Mouse (Mus musculus): ENCODE results near the gene Dhps. TPM values are rescaled to one million over a fixed set of nuclear protein-coding genes. Genes with fewer than 3 reads are reported as not detected.

The Dhps gene
- polyA plus RNA-seq (2015; fragmentation: Nextera tagmentation; extraction: Ambion mirVana): 91.4 and 92.3 TPM in 2 replicates

- no peaks in the 10 kb centered on the region for H3K9me3 ChIP-seq
- peak within 1 kb of the TSS; percentile 71 for H3K9ac ChIP-seq (replicated peaks)
- no peaks in the 10 kb centered on the region for H3K27me3 ChIP-seq
- peaks cover 21% of the 10 kb centered on the region for H3K4me1 ChIP-seq
- H3K36me3 ChIP-seq: peaks cover 44% of the 10 kb centered on the region
- peak within 1 kb of the TSS; percentile 81 for H3K4me3 ChIP-seq
- peak within 1 kb of the TSS; percentile 57 for H3K4me2 ChIP-seq (replicated peaks)
- peak; percentile 93 for ATAC-seq (replicated peaks)
- under 1% methylated on average over 68 of the region's 68 CpGs for WGBS
- H3K27ac ChIP-seq (replicated peaks): peak within 1 kb of the TSS; percentile 96
These were observed at the start of gene Dhps for GRCm38 (mm10) chr8:85071514-85072281. Gene Dhps (plus strand): TSS chr8:85071757.

GRCm38 (mm10) chr8:85023846-85024245, 47.7 kb upstream of the Dhps start:
- 93% methylated on average over 3 of the region's 3 CpGs for WGBS
- H3K4me2 ChIP-seq (replicated peaks): peak overlapping the region; percentile 71
- no peaks in the 10 kb centered on the region for H3K27me3 ChIP-seq
- peaks cover 39% of the 10 kb centered on the region for H3K4me1 ChIP-seq
- ATAC-seq (replicated peaks): no peak
- H3K9me3 ChIP-seq: no peaks in the 10 kb centered on the region
- peaks cover 39% of the 10 kb centered on the region for H3K36me3 ChIP-seq
- H3K4me3 ChIP-seq: peak overlapping the region; percentile 92; the same call in 1 of the 2 replicates
- no peak overlapping the region for H3K9ac ChIP-seq (replicated peaks)
- no peak overlapping the region for H3K27ac ChIP-seq (replicated peaks)

GRCm38 (mm10) chr8:85025098-85025932, 46.2 kb upstream of the Dhps start, which contains the start of gene Asna1:
Gene Asna1 (minus strand): TSS chr8:85025281.
- peak within 1 kb of the TSS; percentile 92 for H3K4me3 ChIP-seq
- H3K9me3 ChIP-seq: no peaks in the 10 kb centered on the region
- H3K4me1 ChIP-seq: peaks cover 44% of the 10 kb centered on the region
- H3K36me3 ChIP-seq: peaks cover 33% of the 10 kb centered on the region
- peak within 1 kb of the TSS; percentile 71 for H3K4me2 ChIP-seq (replicated peaks)
- peak; percentile 91 for ATAC-seq (replicated peaks)
- peak within 1 kb of the TSS; percentile 63 for H3K9ac ChIP-seq (replicated peaks)
- peak within 1 kb of the TSS; percentile 84 for H3K27ac ChIP-seq (replicated peaks)
- H3K27me3 ChIP-seq: no peaks in the 10 kb centered on the region
- 7% methylated on average over 30 of the region's 30 CpGs for WGBS

- H3K4me2 ChIP-seq (replicated peaks): peak within 1 kb of the TSS; percentile 71
- H3K4me1 ChIP-seq: peaks cover 44% of the 10 kb centered on the region
- no peaks in the 10 kb centered on the region for H3K9me3 ChIP-seq
- peak within 1 kb of the TSS; percentile 99 for H3K9ac ChIP-seq (replicated peaks)
- H3K36me3 ChIP-seq: peaks cover 40% of the 10 kb centered on the region
- H3K4me3 ChIP-seq: peak within 1 kb of the TSS; percentile 92
- H3K27ac ChIP-seq (replicated peaks): peak within 1 kb of the TSS; percentile 84
- under 1% methylated on average over 75 of the region's 75 CpGs for WGBS
- ATAC-seq (replicated peaks): peak; percentile 76
- no peaks in the 10 kb centered on the region for H3K27me3 ChIP-seq
These were observed 44.7 kb upstream of the Dhps start, which contains the start of gene Trir for GRCm38 (mm10) chr8:85026670-85027515. Gene Trir (plus strand): TSS chr8:85026823.

GRCm38 (mm10) chr8:85027516-85027855, 44.1 kb upstream of the Dhps start:
- H3K9ac ChIP-seq (replicated peaks): peak overlapping the region; percentile 99
- 1% methylated on average over 13 of the region's 13 CpGs for WGBS
- no peak for ATAC-seq (replicated peaks)
- no peaks in the 10 kb centered on the region for H3K27me3 ChIP-seq
- peak overlapping the region; percentile 92 for H3K4me3 ChIP-seq
- peak overlapping the region; percentile 71 for H3K4me2 ChIP-seq (replicated peaks)
- peak overlapping the region; percentile 84 for H3K27ac ChIP-seq (replicated peaks)
- peaks cover 44% of the 10 kb centered on the region for H3K4me1 ChIP-seq
- H3K36me3 ChIP-seq: peaks cover 40% of the 10 kb centered on the region
- H3K9me3 ChIP-seq: no peaks in the 10 kb centered on the region

- Histone ChIP-seq H3K27ac (replicated peaks) (peak overlapping the region; percentile 84; the same call in 1 of the 2 replicates), H3K4me2 (replicated peaks) (peak overlapping the region; percentile 71), H3K27me3 (no peaks in the 10 kb centered on the region), H3K4me3 (peak overlapping the region; percentile 92), H3K9me3 (no peaks in the 10 kb centered on the region), H3K36me3 (peaks cover 42% of the 10 kb centered on the region), H3K9ac (replicated peaks) (peak overlapping the region; percentile 99), H3K4me1 (peaks cover 44% of the 10 kb centered on the region)
- no peak for ATAC-seq (replicated peaks)
- WGBS: 24% methylated on average over 2 of the region's 2 CpGs
These were observed 43.6 kb upstream of the Dhps start for GRCm38 (mm10) chr8:85027922-85028321.

GRCm38 (mm10) chr8:85029271-85029670, 42.3 kb upstream of the Dhps start:
- H3K27ac ChIP-seq (replicated peaks): no peak overlapping the region
- H3K4me2 ChIP-seq (replicated peaks): no peak overlapping the region
- H3K36me3 ChIP-seq: peaks cover 39% of the 10 kb centered on the region
- no peak overlapping the region for H3K9ac ChIP-seq (replicated peaks)
- no peak overlapping the region for H3K4me3 ChIP-seq
- WGBS: 90% methylated on average over 14 of the region's 14 CpGs
- no peaks in the 10 kb centered on the region for H3K27me3 ChIP-seq
- H3K4me1 ChIP-seq: peaks cover 32% of the 10 kb centered on the region
- no peaks in the 10 kb centered on the region for H3K9me3 ChIP-seq
- no peak for ATAC-seq (replicated peaks)

GRCm38 (mm10) chr8:85032622-85033311, 38.8 kb upstream of the Dhps start:
- Histone ChIP-seq H3K4me2 (replicated peaks) (no peak overlapping the region), H3K9me3 (no peaks in the 10 kb centered on the region), H3K9ac (replicated peaks) (no peak overlapping the region), H3K4me1 (peaks cover 32% of the 10 kb centered on the region), H3K4me3 (no peak overlapping the region), H3K27ac (replicated peaks) (no peak overlapping the region), H3K27me3 (no peaks in the 10 kb centered on the region), H3K36me3 (peaks cover 39% of the 10 kb centered on the region)
- WGBS: 91% methylated on average over 4 of the region's 4 CpGs
- ATAC-seq (replicated peaks): no peak

- WGBS: 74% methylated on average over 1 of the region's 1 CpGs
- peaks cover 39% of the 10 kb centered on the region for H3K36me3 ChIP-seq
- no peak for ATAC-seq (replicated peaks)
These were observed 37.7 kb upstream of the Dhps start for GRCm38 (mm10) chr8:85033867-85034266.

GRCm38 (mm10) chr8:85034764-85035163, 36.8 kb upstream of the Dhps start:
- ATAC-seq (replicated peaks): no peak
- H3K4me2 ChIP-seq (replicated peaks): peak overlapping the region; percentile 93
- peaks cover 37% of the 10 kb centered on the region for H3K36me3 ChIP-seq
- H3K4me3 ChIP-seq: peak overlapping the region; percentile 88
- H3K4me1 ChIP-seq: peaks cover 30% of the 10 kb centered on the region
- H3K27ac ChIP-seq (replicated peaks): no peak overlapping the region
- H3K9me3 ChIP-seq: no peaks in the 10 kb centered on the region
- H3K27me3 ChIP-seq: no peaks in the 10 kb centered on the region
- WGBS: 4% methylated on average over 13 of the region's 13 CpGs
- H3K9ac ChIP-seq (replicated peaks): no peak overlapping the region

More at GRCm38 (mm10) chr8:85033867-85034266, 37.7 kb upstream of the Dhps start:
- H3K4me1 ChIP-seq: peaks cover 30% of the 10 kb centered on the region
- H3K9me3 ChIP-seq: no peaks in the 10 kb centered on the region
- H3K4me3 ChIP-seq: no peak overlapping the region
- H3K9ac ChIP-seq (replicated peaks): no peak overlapping the region
- H3K27ac ChIP-seq (replicated peaks): no peak overlapping the region
- H3K27me3 ChIP-seq: no peaks in the 10 kb centered on the region
- no peak overlapping the region for H3K4me2 ChIP-seq (replicated peaks)

GRCm38 (mm10) chr8:85035165-85035727, 36.3 kb upstream of the Dhps start:
- H3K36me3 ChIP-seq: peaks cover 32% of the 10 kb centered on the region
- H3K27me3 ChIP-seq: no peaks in the 10 kb centered on the region
- no peak for ATAC-seq (replicated peaks)
- H3K4me2 ChIP-seq (replicated peaks): peak overlapping the region; percentile 93
- 6% methylated on average over 12 of the region's 12 CpGs for WGBS
- peaks cover 30% of the 10 kb centered on the region for H3K4me1 ChIP-seq
- peak overlapping the region; percentile 69 for H3K9ac ChIP-seq (replicated peaks)
- H3K4me3 ChIP-seq: peak overlapping the region; percentile 88
- no peaks in the 10 kb centered on the region for H3K9me3 ChIP-seq
- peak overlapping the region; percentile 99; the same call in 1 of the 2 replicates for H3K27ac ChIP-seq (replicated peaks)

Data from forebrain, embryonic 15.5 days (tissue).